Mouse (Mus musculus): ENCODE results near the gene Rlim. TPM values are rescaled to one million over a fixed set of nuclear protein-coding genes. Genes with fewer than 3 reads are reported as not detected.
A peak's percentile ranks its signal among the peaks of the same experiment; 100 is the strongest.

The Rlim gene
- polyA plus RNA-seq, 1 experiment, result 3.0 TPM

DNA sequence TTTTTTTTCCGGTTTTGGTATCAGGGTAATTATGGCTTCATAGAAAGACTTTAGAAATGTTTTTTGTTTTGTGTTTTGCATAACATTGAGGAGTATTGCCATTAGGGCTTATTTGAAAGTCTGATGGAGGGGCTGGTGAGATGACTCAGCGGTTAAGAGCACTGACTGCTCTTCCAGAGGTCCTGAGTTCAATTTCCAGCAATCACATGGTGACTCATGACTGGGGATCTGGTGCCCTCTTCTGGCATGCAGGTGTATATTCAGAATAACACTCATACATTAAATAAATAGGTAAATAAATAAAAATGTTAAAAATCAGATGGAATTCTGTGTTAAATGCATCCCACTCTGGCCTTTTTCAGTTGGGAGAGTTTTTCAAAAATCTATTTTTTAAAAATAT lies 9.3 kb upstream of the Rlim start:
- Histone ChIP-seq H3K4me3 (ENCODE audit: extremely low read depth, insufficient read depth, insufficient read length) (no peak overlapping the region), H3K27me3 (ENCODE audit: control insufficient read depth, insufficient read depth, low read length) (no peaks in the 10 kb centered on the region), H3K4me1 (ENCODE audit: control insufficient read depth, insufficient read depth, insufficient read length) (no peaks in the 10 kb centered on the region), H3K36me3 (ENCODE audit: control insufficient read depth, insufficient read depth, low read length) (no peaks in the 10 kb centered on the region), H3K27ac (ENCODE audit: insufficient read depth, low read length) (no peak overlapping the region)
- TF ChIP-seq CTCF (IDR thresholded peaks at IDR 0.05; ENCODE audit: extremely low read depth, insufficient read depth, insufficient read length, insufficient replicate concordance) (no peak), POLR2A (IDR thresholded peaks at IDR 0.05; ENCODE audit: low read depth, low read length) (no peak)
- 63% methylated on average over 2 of the region's 2 CpGs for WGBS
- DNase-seq (ENCODE audit: low read depth in 1 of 2, low spot score in 2 of 2), result peak in 1 of 2 experiments; percentile 32

DNA sequence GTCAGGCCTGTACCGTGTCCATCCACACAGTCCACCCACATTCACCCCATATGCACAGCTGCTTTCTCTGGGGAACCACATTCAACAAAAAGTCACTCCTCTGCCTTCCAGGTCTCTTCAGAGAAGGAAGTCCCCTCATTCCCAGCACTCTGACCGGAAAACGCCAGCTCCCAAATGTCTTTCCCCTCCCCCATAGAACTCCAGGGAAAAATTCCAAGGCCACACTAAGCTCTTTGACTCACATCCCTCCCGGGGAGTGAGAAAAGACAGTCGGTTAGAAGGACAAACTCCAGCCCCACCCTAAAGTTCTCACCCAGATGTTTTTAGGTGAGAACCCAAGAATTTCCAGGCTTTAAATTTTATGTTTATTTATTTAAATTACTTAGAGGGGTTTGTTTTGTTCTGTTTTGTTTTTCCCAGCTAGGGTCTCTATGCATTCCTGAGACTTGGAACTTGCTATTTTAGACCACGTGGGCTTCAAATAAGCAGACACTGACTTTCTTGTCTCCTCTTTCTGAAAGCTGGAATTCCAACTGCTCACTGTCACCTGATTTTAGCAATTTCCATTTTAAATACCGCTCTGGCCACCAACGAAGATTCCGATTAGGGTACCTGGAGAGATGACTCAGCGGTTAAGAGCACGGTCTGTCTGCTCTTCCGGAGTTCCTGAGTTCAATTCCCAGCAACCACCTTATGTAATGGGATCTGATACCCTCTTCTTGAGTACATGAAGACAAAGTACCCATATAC lies 6.3 kb upstream of the Rlim start:
- WGBS, result 73% methylated on average over 12 of the region's 12 CpGs
- no peak for DNase-seq (ENCODE audit: low read depth in 1 of 2, low spot score in 2 of 2)
- no peak overlapping the region for H3K4me3 ChIP-seq (ENCODE audit: extremely low read depth, insufficient read depth, insufficient read length)

DNA sequence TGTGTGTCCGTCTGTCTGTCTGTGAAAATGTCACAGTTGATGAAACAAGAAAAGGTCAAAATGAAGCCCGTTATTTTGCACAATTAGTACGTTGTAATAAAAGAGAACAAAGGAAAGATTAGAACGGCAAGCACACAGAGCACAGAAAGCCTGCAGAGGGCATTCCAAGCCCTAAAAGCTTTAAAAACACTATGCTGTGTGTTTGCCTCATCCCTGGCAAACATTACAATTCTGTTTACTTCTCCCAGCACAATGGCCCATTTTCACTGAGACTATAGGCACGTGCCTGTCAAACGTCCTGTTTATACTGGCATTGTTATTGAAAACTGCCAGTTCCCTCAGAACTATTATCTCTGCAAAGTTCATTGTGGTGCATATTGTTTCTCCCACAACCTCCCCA lies 5.1 kb upstream of the Rlim start:
- no peak overlapping the region for H3K27ac ChIP-seq (ENCODE audit: insufficient read depth, low read length)
- no peak overlapping the region for H3K4me3 ChIP-seq (ENCODE audit: extremely low read depth, insufficient read depth, insufficient read length)
- H3K27me3 ChIP-seq (ENCODE audit: control insufficient read depth, insufficient read depth, low read length), result no peaks in the 10 kb centered on the region
- 74% methylated on average over 6 of the region's 6 CpGs for WGBS
- no peaks in the 10 kb centered on the region for H3K36me3 ChIP-seq (ENCODE audit: control insufficient read depth, insufficient read depth, low read length)
- no peak for DNase-seq (ENCODE audit: low read depth in 1 of 2, low spot score in 2 of 2)
- TF ChIP-seq POLR2A (IDR thresholded peaks at IDR 0.05; ENCODE audit: low read depth, low read length) (no peak), CTCF (IDR thresholded peaks at IDR 0.05; ENCODE audit: extremely low read depth, insufficient read depth, insufficient read length, insufficient replicate concordance) (no peak)
- H3K4me1 ChIP-seq (ENCODE audit: control insufficient read depth, insufficient read depth, insufficient read length), result no peaks in the 10 kb centered on the region

More for the DNA sequence above, 6.3 kb upstream of the Rlim start:
- Histone ChIP-seq H3K4me1 (ENCODE audit: control insufficient read depth, insufficient read depth, insufficient read length) (no peaks in the 10 kb centered on the region), H3K27me3 (ENCODE audit: control insufficient read depth, insufficient read depth, low read length) (no peaks in the 10 kb centered on the region), H3K27ac (ENCODE audit: insufficient read depth, low read length) (peak overlapping the region; percentile 29; the same call in 1 of the 2 replicates), H3K36me3 (ENCODE audit: control insufficient read depth, insufficient read depth, low read length) (no peaks in the 10 kb centered on the region)
- TF ChIP-seq CTCF (IDR thresholded peaks at IDR 0.05; ENCODE audit: extremely low read depth, insufficient read depth, insufficient read length, insufficient replicate concordance) (no peak), POLR2A (IDR thresholded peaks at IDR 0.05; ENCODE audit: low read depth, low read length) (no peak)

DNA sequence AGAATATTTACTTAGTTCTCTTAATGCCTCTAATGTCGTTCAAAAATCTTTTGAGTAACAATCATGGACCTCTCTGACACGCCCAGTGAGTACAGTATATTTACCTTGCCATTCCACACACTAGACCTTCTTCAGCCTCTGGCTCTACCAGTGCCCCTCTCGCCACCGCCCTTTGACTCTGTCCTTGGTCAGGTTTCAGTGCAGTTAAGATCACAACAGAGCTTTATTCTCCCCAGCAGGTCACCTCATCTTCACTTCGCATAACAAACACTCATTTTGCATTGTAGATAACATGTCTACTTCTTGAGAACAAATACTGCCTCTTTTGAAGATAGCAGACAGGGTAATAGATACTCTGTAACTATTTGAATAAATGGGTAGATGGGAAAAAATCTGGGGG lies 3.9 kb upstream of the Rlim start:
- 81% methylated on average over 5 of the region's 5 CpGs for WGBS
- no peak overlapping the region for H3K4me3 ChIP-seq (ENCODE audit: extremely low read depth, insufficient read depth, insufficient read length)
- no peaks in the 10 kb centered on the region for H3K27me3 ChIP-seq (ENCODE audit: control insufficient read depth, insufficient read depth, low read length)
- no peaks in the 10 kb centered on the region for H3K4me1 ChIP-seq (ENCODE audit: control insufficient read depth, insufficient read depth, insufficient read length)
- no peak overlapping the region for H3K27ac ChIP-seq (ENCODE audit: insufficient read depth, low read length)
- H3K36me3 ChIP-seq (ENCODE audit: control insufficient read depth, insufficient read depth, low read length), result no peaks in the 10 kb centered on the region
- no peak for TF ChIP-seq POLR2A (IDR thresholded peaks at IDR 0.05; ENCODE audit: low read depth, low read length)
- no peak for TF ChIP-seq CTCF (IDR thresholded peaks at IDR 0.05; ENCODE audit: extremely low read depth, insufficient read depth, insufficient read length, insufficient replicate concordance)
- no peak for DNase-seq (ENCODE audit: low read depth in 1 of 2, low spot score in 2 of 2)

DNA sequence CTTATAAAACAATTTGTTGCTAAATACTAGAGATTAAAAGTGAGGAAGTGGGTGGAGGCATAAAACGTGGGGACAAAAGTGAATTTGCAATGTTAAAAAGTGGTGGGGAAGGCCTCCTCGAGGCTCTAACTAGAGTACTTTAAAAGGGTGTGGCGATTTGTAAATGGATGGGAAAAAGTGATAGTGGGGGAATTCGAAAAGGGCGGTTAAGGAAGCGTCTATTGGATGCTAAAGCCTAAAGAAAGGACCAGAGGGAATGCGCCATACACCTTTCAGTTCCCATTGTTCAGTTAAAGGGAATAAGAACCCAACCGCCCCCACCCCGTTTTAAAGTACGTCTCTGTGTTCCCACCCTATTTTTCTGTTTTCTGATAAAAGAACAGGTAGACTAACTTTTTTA lies 722 bp upstream of the Rlim start:
- Histone ChIP-seq H3K27ac (ENCODE audit: insufficient read depth, low read length) (no peak overlapping the region), H3K27me3 (ENCODE audit: control insufficient read depth, insufficient read depth, low read length) (no peaks in the 10 kb centered on the region), H3K4me3 (ENCODE audit: extremely low read depth, insufficient read depth, insufficient read length) (peak overlapping the region; percentile 58; the same call in 1 of the 2 replicates), H3K4me1 (ENCODE audit: control insufficient read depth, insufficient read depth, insufficient read length) (no peaks in the 10 kb centered on the region), H3K36me3 (ENCODE audit: control insufficient read depth, insufficient read depth, low read length) (no peaks in the 10 kb centered on the region)
- WGBS, result 76% methylated on average over 10 of the region's 10 CpGs
- no peak for DNase-seq (ENCODE audit: low read depth in 1 of 2, low spot score in 2 of 2)
- TF ChIP-seq POLR2A (IDR thresholded peaks at IDR 0.05; ENCODE audit: low read depth, low read length), result no peak
- TF ChIP-seq CTCF (IDR thresholded peaks at IDR 0.05; ENCODE audit: extremely low read depth, insufficient read depth, insufficient read length, insufficient replicate concordance), result no peak

DNA sequence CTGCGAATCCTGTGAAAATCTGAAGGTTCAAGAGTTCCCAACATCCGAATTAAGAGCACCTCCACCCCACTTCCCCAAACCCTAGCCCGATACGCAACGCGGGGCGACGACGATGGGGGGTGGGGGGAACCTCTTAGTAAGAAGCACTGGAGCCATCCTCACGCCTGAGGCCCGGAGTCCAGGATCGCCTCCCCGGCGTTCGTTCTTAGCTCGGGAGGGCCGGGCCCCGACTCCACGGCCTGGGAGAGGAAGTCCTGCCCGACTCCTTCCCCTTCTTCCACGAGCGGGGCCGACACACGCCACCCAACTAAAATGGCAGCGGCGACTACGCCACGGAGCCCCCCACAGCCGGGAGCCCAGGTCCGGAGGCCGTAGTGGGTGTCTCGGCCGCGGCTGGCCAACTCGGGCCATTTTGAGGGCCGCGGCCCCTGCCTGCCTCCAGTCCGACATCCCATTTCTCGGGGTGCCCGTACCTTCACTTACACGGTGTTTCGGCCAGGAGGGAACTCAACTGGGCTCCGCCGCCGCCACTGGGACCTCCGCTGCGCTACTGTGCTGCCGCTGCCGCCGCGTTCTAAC lies 405 bp downstream of the Rlim start:
- 30% methylated on average over 50 of the region's 51 CpGs for WGBS
- TF ChIP-seq POLR2A (IDR thresholded peaks at IDR 0.05; ENCODE audit: low read depth, low read length), result no peak
- TF ChIP-seq CTCF (IDR thresholded peaks at IDR 0.05; ENCODE audit: extremely low read depth, insufficient read depth, insufficient read length, insufficient replicate concordance), result no peak
- peak; percentile 17 to 30 for DNase-seq (ENCODE audit: low read depth in 1 of 2, low spot score in 2 of 2)
- Histone ChIP-seq H3K27me3 (ENCODE audit: control insufficient read depth, insufficient read depth, low read length) (no peaks in the 10 kb centered on the region), H3K36me3 (ENCODE audit: control insufficient read depth, insufficient read depth, low read length) (peaks cover 1% of the 10 kb centered on the region; the same call in 1 of the 2 replicates), H3K4me3 (ENCODE audit: extremely low read depth, insufficient read depth, insufficient read length) (peak overlapping the region; percentile 78), H3K27ac (ENCODE audit: insufficient read depth, low read length) (peak overlapping the region; percentile 93), H3K4me1 (ENCODE audit: control insufficient read depth, insufficient read depth, insufficient read length) (no peaks in the 10 kb centered on the region)

DNA sequence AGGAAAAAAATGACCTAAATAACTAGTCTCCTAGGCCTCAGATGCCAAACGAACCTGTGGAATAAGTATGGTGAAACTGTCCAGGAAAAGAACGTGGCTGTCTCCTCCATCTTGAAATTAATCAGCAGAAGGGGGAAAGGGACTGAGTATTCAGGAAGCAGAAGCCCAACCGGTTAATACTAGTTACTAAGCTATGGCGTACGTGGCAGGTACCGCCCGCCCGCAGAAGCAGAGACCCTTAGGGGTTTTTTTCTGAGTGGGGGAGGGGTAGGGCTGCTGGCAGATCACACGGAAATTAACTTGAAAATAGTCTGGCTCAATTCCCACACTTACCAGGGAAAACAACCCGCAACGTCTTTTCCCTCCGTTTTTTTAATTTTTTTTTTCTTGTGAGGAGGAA lies 1.0 kb downstream of the Rlim start:
- TF ChIP-seq CTCF (IDR thresholded peaks at IDR 0.05; ENCODE audit: extremely low read depth, insufficient read depth, insufficient read length, insufficient replicate concordance) (no peak), POLR2A (IDR thresholded peaks at IDR 0.05; ENCODE audit: low read depth, low read length) (no peak)
- no peaks in the 10 kb centered on the region for H3K27me3 ChIP-seq (ENCODE audit: control insufficient read depth, insufficient read depth, low read length)
- DNase-seq (ENCODE audit: low read depth in 1 of 2, low spot score in 2 of 2), result no peak
- no peaks in the 10 kb centered on the region for H3K4me1 ChIP-seq (ENCODE audit: control insufficient read depth, insufficient read depth, insufficient read length)
- H3K4me3 ChIP-seq (ENCODE audit: extremely low read depth, insufficient read depth, insufficient read length), result peak overlapping the region; percentile 78
- peaks cover 1% of the 10 kb centered on the region; the same call in 1 of the 2 replicates for H3K36me3 ChIP-seq (ENCODE audit: control insufficient read depth, insufficient read depth, low read length)
- H3K27ac ChIP-seq (ENCODE audit: insufficient read depth, low read length), result peak overlapping the region; percentile 93; the same call in 1 of the 2 replicates
- WGBS, result 21% methylated on average over 12 of the region's 12 CpGs

All from spleen, adult 2 months (tissue).